Mouse (Mus musculus) testis, adult 2 months (tissue): ENCODE data around the gene Satb2. TPM values are rescaled to one million over a fixed set of nuclear protein-coding genes. Genes with fewer than 3 reads are reported as not detected.

Experiments
- H3K27ac ChIP-seq: fragments of 200-500 bp; 2 replicates; pipeline ENCODE4 v1.5.1; 2012; ENCODE audit warnings: low read depth, low read length; ENCODE audit not compliant: control insufficient read depth, insufficient read depth
- H3K27me3 ChIP-seq: fragments of 200-500 bp; 2 replicates; pipeline ENCODE4 v1.6.1; 2012; ENCODE audit warnings: mild to moderate bottlenecking, low read length, moderate library complexity; ENCODE audit not compliant: control insufficient read depth, insufficient read depth
- H3K36me3 ChIP-seq: fragments of 200-500 bp; 2 replicates; pipeline ENCODE4 v1.6.1; 2012; ENCODE audit warnings: mild to moderate bottlenecking, low read length; ENCODE audit not compliant: control insufficient read depth, insufficient read depth
- H3K4me1 ChIP-seq: fragments of 200-500 bp; 2 replicates; pipeline ENCODE4 v1.6.1; 2012; ENCODE audit warnings: low read length; ENCODE audit not compliant: control insufficient read depth, insufficient read depth
- H3K4me3 ChIP-seq: fragments of 200-500 bp; 2 replicates; pipeline ENCODE4 v1.5.1; 2012; ENCODE audit warnings: low read depth, mild to moderate bottlenecking, low read length, moderate library complexity, mixed read lengths; ENCODE audit not compliant: control insufficient read depth
- CTCF ChIP-seq: fragments of 200-500 bp; IDR thresholded peaks from 2 replicates; pipeline ENCODE4 v1.5.1; 2012; ENCODE audit warnings: low read depth, mild to moderate bottlenecking, inconsistent platforms, low read length, moderate library complexity; ENCODE audit not compliant: control insufficient read depth, insufficient read depth, insufficient replicate concordance
- POLR2A ChIP-seq: fragments of 200-500 bp; IDR thresholded peaks from 2 replicates; pipeline ENCODE4 v1.6.1; 2012; ENCODE audit warnings: low read depth, mild to moderate bottlenecking, inconsistent platforms, low read length, moderate library complexity; ENCODE audit not compliant: control insufficient read depth
- polyA plus RNA-seq: library from polyadenylated mRNA; depleted of rRNA; stranded (reverse); fragments of >200 nt; gene quantifications from 2 replicates; pipeline ENCODE4 v1.2.3, GENCODE M21; 2012; rRNA removed

Satb2 gene
- 0.90 and 1.3 TPM in 2 replicates for polyA plus RNA-seq

DNA sequence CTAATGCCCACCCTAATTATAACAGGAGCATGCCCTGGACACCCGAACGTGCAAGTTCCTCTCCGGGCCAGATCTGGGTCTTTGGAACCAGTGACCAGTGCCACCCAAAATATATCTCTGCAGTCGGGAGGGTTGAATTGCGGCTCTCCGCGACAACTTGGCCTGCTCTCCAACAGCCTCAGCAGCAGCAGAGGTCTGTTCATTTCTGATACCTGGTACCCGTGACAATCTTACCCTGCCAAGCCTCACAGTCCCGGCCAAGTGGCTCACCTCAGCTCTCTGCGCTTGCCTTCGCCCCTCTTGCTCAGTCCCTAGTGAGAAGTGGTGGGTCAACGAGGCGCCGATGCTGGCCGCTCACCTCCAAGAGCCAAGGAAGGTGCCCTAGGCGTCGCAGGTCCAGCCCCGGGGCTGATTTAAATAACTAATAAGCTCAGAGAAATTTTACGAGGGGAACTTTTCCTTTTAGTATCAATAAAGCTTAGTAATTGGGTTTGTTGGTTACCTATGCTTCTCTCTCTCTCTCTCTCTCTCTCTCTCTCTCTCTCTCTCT is at the start of gene Satb2:
Gene Satb2, minus strand, starts transcription at position 500 of the 550 bp plus-strand sequence.
- TF ChIP-seq POLR2A, result no peak
- no peak for TF ChIP-seq CTCF
- Histone ChIP-seq H3K4me1 (peaks cover 9% of the 10 kb centered on the region), H3K27ac (no peak within 1 kb of the TSS), H3K4me3 (no peak within 1 kb of the TSS), H3K36me3 (no peaks in the 10 kb centered on the region), H3K27me3 (peaks cover 4% of the 10 kb centered on the region; the same call in 1 of the 2 replicates)

DNA sequence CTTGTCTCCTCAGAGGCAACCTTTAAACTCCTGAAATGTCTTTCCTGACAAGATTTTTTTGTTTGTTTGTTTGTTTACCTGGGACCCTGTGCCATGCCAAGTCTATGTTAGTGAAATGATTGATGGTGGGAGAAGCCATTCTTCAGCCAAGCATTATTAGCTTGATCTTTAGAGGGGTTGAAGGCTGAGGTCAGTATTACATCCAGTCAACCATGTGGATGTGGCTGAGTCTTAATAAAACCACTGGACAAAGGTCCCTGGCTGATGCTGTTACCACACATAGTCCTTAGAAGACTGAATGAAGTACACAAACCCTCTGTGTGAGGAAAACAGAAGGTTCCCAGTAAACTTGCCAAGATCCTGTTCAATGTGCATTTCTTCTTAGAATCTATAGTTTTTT is 40.5 kb upstream of the Satb2 start:
- Histone ChIP-seq H3K4me1 (no peaks in the 10 kb centered on the region), H3K36me3 (no peaks in the 10 kb centered on the region), H3K4me3 (no peak overlapping the region), H3K27ac (no peak overlapping the region), H3K27me3 (no peaks in the 10 kb centered on the region)
- TF ChIP-seq POLR2A (no peak), CTCF (no peak)

DNA sequence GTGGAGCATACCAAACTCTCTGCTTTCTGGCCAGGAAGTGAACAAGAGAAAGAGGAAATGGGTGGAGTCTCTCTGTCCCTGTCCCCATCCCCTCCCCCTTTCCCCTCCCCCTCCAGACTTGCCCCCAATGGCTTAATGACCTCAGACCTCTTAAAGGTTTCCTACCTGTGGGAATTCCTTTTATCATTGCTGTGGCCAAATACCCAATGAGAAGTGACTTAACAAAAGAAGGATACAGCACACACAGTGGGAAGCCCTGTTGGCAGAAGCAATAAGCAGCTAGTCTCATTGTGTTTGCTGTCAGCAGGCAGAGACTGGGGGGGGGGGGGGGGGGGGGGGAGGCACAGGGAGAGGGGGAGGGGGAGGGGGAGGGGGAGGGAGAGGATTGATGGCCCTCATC is 35.4 kb upstream of the Satb2 start:
- H3K27ac ChIP-seq, result no peak overlapping the region
- no peaks in the 10 kb centered on the region for H3K36me3 ChIP-seq
- no peaks in the 10 kb centered on the region for H3K27me3 ChIP-seq
- H3K4me3 ChIP-seq, result no peak overlapping the region
- TF ChIP-seq CTCF (no peak), POLR2A (no peak)
- no peaks in the 10 kb centered on the region for H3K4me1 ChIP-seq

DNA sequence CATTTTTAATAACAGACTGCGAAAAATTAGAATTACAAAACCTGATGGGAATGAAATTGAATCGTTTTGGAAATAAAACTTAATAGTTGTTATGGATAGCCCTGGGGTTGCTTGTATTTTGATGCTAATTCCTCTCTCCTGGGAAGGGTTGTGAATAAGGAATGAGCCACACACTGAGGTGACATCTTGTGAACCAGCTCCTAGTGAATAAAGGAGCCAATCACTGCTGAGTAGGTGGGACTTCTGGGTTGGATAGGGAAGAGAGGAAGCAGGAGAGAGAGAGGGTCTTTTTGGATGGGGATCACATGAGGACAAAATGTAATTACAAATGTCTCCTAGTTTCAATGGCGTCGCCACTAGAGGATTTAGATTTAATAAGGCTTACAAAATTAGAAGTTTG is 30.7 kb upstream of the Satb2 start:
- Histone ChIP-seq H3K27me3 (no peaks in the 10 kb centered on the region), H3K27ac (no peak overlapping the region), H3K4me3 (no peak overlapping the region), H3K4me1 (peaks cover 3% of the 10 kb centered on the region; the same call in 1 of the 2 replicates), H3K36me3 (no peaks in the 10 kb centered on the region)
- TF ChIP-seq POLR2A (no peak), CTCF (no peak)

DNA sequence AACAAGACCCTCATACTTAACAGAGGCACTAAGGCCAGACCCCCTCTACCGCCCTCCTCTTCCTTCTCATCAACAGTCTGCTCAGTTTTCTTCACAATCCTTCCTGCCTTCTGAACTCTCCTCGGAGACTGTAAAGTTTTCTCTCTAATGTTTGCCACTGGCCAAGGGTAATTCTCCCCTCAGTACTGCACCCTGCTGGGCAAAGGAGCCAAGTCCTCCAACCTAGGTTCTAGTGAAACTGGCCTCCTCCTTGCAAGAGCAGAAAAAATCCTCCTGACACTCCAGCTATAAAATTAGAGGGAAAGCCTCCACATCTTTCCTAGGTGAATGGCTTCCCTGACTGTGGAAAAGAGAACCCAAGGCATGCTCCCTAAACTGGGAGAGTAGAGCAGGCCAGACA is 16.6 kb upstream of the Satb2 start:
- Histone ChIP-seq H3K4me3 (no peak overlapping the region), H3K27me3 (no peaks in the 10 kb centered on the region), H3K36me3 (no peaks in the 10 kb centered on the region), H3K4me1 (no peaks in the 10 kb centered on the region), H3K27ac (no peak overlapping the region)
- no peak for TF ChIP-seq POLR2A
- no peak for TF ChIP-seq CTCF

DNA sequence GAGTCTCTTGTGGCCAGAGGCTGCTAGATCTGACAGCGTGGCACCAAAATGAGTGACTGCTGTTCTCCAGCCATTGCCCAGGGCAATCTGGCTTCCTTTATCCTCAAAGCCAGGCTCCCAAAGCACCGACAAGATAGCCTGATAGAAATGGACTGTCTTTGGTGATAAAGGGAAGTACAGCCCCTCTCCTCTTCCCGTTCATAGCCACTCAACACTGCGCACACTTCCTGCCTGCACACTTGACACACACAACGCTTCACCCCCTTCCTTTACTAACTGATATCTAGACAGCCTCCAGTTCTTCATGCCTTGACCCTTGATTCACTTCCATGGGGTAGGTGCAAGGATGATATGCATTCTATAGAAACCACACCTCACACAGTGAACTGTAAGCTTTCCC is 13.9 kb upstream of the Satb2 start:
- no peak overlapping the region for H3K27ac ChIP-seq
- H3K27me3 ChIP-seq, result no peaks in the 10 kb centered on the region
- no peak for TF ChIP-seq CTCF
- no peak for TF ChIP-seq POLR2A
- no peaks in the 10 kb centered on the region for H3K4me1 ChIP-seq
- H3K4me3 ChIP-seq, result no peak overlapping the region
- H3K36me3 ChIP-seq, result no peaks in the 10 kb centered on the region

DNA sequence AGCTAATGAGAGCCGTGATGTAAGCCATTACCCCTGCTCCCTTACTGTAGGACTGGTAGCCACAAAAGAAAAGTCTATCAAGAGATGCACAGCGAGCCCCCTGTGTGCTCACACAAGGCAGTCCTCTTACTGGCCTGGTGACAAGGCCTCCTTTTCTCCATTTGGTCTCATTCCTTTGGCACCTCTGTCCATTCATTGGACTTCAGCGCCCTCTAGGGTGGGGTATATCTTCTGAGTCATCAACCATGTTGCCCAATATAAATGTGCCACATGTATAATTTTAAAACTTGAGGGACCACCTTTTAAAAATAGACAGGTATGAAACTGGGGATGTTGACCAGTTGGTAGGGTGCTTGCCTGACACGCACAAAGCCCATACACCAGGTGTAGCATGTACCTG is 13.2 kb upstream of the Satb2 start:
- no peak for TF ChIP-seq CTCF
- TF ChIP-seq POLR2A, result no peak
- Histone ChIP-seq H3K4me3 (no peak overlapping the region), H3K4me1 (no peaks in the 10 kb centered on the region), H3K27me3 (no peaks in the 10 kb centered on the region), H3K36me3 (no peaks in the 10 kb centered on the region), H3K27ac (no peak overlapping the region)

DNA sequence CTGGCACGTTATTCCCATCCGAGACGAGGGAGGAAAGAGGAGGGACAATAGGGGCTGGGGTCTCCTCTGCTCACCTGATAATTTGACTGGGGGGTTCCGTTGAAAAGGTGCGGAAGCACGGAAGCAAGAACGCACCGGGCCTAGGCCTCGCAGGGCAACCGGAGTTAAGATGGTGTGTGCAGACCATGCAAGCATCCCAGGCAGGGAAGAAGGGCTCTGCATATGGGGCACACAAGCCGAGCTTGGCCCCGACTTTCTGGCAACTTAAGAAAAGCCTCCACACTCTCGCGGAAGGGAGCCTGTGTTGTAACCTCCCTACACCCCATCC is 6.0 kb upstream of the Satb2 start:
- TF ChIP-seq POLR2A, result no peak
- no peak for TF ChIP-seq CTCF
- Histone ChIP-seq H3K27ac (no peak overlapping the region), H3K27me3 (no peaks in the 10 kb centered on the region; the same call in 1 of the 2 replicates), H3K36me3 (no peaks in the 10 kb centered on the region), H3K4me1 (peaks cover 11% of the 10 kb centered on the region), H3K4me3 (no peak overlapping the region)
